Mouse (Mus musculus): ENCODE measurements around the gene Krtap4-2.
"Not testable (repeated sequence)": the region's sequence is repeated elsewhere in the genome, so short reads cannot be mapped to it uniquely, and the experiment has no call there.

- TF ChIP-seq CTCF (IDR thresholded peaks at IDR 0.05; ENCODE audit: borderline replicate concordance, extremely low read depth, insufficient read depth, insufficient read length); POLR2A (IDR thresholded peaks at IDR 0.05; ENCODE audit: borderline replicate concordance, extremely low read depth, insufficient read depth, insufficient read length, poor library complexity, severe bottlenecking): not testable (repeated sequence)
Observed at GRCm38 (mm10) chr11:99603208-99603607, 31.7 kb downstream of the Krtap4-2 start, which contains the start of gene Gm11938.

All from brain, embryonic 14.5 days (tissue).